Mouse (Mus musculus): ENCODE measurements around the gene Hcrtr2. TPM values are rescaled to one million over a fixed set of nuclear protein-coding genes. Genes with fewer than 3 reads are reported as not detected.

The Hcrtr2 gene
- 0.17 and 0.61 TPM in 2 replicates for polyA plus RNA-seq (2015; fragmentation: Nextera tagmentation; extraction: Ambion mirVana)

GRCm38 (mm10) chr9:76323756-76324155 is at the start of gene Hcrtr2:
TSS of gene Hcrtr2 (minus strand) at chr9:76323856.

DNA sequence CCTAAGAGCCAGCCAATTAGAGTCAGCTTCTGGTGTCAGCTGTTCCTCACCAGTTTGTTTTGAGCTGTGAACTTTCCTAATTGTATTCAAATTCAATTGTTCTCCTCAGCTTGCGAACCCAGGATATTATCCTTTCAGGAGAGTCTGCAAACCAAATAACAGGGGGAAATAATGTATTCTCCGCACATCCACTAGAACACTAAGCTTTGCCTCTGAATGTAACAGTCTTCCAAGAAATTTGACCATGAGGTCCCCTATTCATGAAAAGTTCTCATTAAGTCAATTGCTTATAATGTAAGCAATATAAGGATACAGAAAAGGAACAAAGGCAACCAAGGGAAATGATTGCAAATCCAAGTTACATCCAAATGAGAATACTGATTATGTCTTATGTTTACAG is 110.1 kb downstream of the Hcrtr2 start, which contains the start of gene Gfral:
Gfral (minus strand) TSS at position 101 of the 400 bp plus-strand sequence.

Other genes with a start within 250 kb of the Hcrtr2 start
- not detected in 2 replicates for gene Gfral, start 110.2 kb downstream of the Hcrtr2 start, polyA plus RNA-seq (2015; fragmentation: Nextera tagmentation; extraction: Ambion mirVana)
- 0.13 and 0.17 TPM in 2 replicates for gene Fam83b, start 243.3 kb upstream of the Hcrtr2 start, polyA plus RNA-seq (2015; fragmentation: Nextera tagmentation; extraction: Ambion mirVana)

Measured in adrenal gland, postnatal 0 days (tissue).